Mouse (Mus musculus): ENCODE measurements around the gene Dnm2.

Dnm2 gene

DNA sequence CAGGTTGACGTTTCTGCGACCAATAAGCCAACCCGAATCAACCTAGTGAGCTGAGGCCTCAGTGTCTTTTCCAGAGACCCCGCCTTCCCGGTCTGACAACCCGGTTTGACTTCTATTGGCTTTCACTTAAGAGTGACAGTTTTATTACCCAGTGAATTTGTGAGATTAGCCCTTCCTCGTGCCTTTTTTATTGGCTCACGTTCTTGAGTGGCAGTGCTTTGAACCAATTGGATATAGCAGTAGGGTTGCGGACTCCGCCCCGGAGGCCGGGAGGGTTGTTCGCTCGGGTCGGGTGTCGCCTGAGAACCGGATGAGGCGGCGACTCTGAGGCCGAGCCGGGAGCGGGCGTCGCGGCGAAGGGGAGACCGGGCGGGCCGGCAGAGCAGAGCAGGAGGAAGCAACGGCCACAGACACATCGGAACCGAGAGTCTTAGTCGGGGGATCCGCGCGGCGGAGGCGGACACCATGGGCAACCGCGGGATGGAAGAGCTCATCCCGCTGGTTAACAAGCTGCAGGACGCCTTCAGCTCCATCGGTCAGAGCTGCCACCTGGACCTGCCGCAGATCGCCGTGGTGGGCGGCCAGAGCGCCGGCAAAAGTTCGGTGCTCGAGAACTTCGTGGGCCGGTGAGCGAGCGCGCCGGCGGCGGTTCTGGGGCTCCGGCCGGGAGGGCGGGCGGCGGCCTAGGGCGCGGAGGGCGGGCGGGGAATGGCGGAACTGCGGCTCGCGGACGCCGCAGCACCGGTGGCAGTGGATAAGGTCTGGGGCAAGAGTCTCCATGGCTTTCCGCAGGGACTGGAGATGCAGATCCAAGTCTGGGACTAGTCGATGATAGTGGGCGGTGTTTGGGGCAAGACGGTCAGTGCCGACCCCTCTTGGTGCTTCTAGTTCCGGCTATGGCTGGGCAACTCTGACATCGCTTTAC is at the start of gene Dnm2:
Gene Dnm2 (plus strand): TSS at position 278 of the 925 bp plus-strand sequence.
- TF ChIP-seq NANOG (IDR thresholded peaks at IDR 0.05; ENCODE audit: borderline replicate concordance, low read length): no peak
- Histone ChIP-seq H3K36me3 (ENCODE audit: insufficient read depth, low read length) (peaks cover 41% of the 10 kb centered on the region), H3K9me3 (ENCODE audit: low read length) (no peaks in the 10 kb centered on the region), H3K27me3 (ENCODE audit: insufficient read depth, low read length) (no peaks in the 10 kb centered on the region), H3K4me3 (replicated peaks; ENCODE audit: low read length) (peak within 1 kb of the TSS; percentile 96), H3K4me1 (replicated peaks; ENCODE audit: low read depth, low read length) (peaks cover 74% of the 10 kb centered on the region)

DNA sequence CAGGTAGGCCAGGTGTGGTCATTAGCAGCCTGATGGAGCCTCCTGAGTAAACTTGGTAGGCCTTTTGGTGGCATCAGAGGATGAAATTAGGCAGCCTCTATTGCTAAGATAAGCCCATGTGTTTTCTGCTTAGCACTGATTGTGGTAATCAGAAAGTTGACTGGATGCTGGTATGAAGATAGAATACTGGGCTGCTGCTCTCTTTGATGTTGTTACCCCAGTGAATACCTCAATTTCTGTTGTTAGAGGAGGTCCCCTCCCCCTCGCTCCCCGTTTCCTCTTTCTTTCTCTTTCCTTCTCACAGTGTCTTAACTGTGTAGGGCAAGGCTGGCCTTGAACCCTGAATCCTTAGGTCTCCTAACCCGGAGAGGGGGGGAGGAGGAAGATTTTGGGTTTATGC is 45.5 kb upstream of the Dnm2 start:
- H3K9me3 ChIP-seq (ENCODE audit: low read length): no peaks in the 10 kb centered on the region
- H3K4me1 ChIP-seq (replicated peaks; ENCODE audit: low read depth, low read length): peaks cover 93% of the 10 kb centered on the region
- H3K36me3 ChIP-seq (ENCODE audit: insufficient read depth, low read length): peaks cover 91% of the 10 kb centered on the region
- no peak for TF ChIP-seq POU5F1 (IDR thresholded peaks at IDR 0.05; ENCODE audit: borderline replicate concordance, low read length)
- TF ChIP-seq NANOG (IDR thresholded peaks at IDR 0.05; ENCODE audit: borderline replicate concordance, low read length): no peak
- no peak for TF ChIP-seq CTCF (conservative IDR thresholded peaks at IDR 0.05; ENCODE audit: low read length)
- H3K27me3 ChIP-seq (ENCODE audit: insufficient read depth, low read length): no peaks in the 10 kb centered on the region
- no peak overlapping the region; the same call in 1 of the 2 replicates for H3K4me3 ChIP-seq (replicated peaks; ENCODE audit: low read length)

DNA sequence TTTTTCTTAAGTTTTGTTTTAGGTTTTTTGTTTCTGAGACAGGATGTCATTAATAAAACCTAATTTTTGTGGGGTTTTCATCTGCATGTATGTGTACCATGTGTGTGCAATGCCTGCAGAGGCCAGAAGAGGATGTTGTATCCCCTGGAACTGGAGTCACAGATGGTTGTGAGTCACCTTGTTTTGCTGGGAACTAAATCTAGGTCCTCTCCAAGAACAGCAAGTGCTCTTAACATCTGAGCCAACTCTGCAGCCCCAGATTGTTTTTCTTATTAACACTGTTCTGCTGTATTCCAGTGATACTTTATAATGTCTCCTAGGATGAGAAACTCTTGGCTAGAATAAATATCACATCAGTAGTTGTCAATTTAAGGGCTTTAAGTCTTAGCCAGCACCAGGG is 43.8 kb upstream of the Dnm2 start:
- no peaks in the 10 kb centered on the region for H3K27me3 ChIP-seq (ENCODE audit: insufficient read depth, low read length)
- H3K4me3 ChIP-seq (replicated peaks; ENCODE audit: low read length): no peak overlapping the region
- H3K36me3 ChIP-seq (ENCODE audit: insufficient read depth, low read length): peaks cover 90% of the 10 kb centered on the region
- no peaks in the 10 kb centered on the region for H3K9me3 ChIP-seq (ENCODE audit: low read length)
- H3K4me1 ChIP-seq (replicated peaks; ENCODE audit: low read depth, low read length): peaks cover 94% of the 10 kb centered on the region
- TF ChIP-seq POU5F1 (IDR thresholded peaks at IDR 0.05; ENCODE audit: borderline replicate concordance, low read length): no peak
- TF ChIP-seq NANOG (IDR thresholded peaks at IDR 0.05; ENCODE audit: borderline replicate concordance, low read length): no peak
- no peak; the same call in 1 of the 2 replicates for TF ChIP-seq CTCF (conservative IDR thresholded peaks at IDR 0.05; ENCODE audit: low read length)

DNA sequence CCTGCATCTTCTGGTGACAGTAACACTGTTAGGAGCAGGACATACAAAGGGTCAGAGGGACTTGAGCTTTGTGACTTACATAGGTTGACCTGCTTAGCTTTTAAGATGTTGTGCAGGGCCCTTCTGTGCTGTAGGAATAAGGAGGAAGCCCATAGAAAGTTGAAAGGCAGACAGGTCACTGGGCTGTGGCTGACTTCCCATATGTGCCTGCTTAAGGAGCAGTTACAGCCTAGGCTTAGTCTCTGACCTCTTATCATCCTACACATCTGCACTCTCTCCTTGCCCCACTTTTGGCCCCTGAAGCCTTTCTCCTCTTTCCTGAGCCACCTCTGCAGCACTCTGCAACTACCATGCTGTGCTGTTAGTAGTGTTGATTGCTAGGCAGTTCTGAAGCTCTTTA is 40.7 kb upstream of the Dnm2 start:
- Histone ChIP-seq H3K4me1 (replicated peaks; ENCODE audit: low read depth, low read length) (peaks cover 90% of the 10 kb centered on the region), H3K27me3 (ENCODE audit: insufficient read depth, low read length) (no peaks in the 10 kb centered on the region), H3K36me3 (ENCODE audit: insufficient read depth, low read length) (peaks cover 95% of the 10 kb centered on the region), H3K9me3 (ENCODE audit: low read length) (no peaks in the 10 kb centered on the region), H3K4me3 (replicated peaks; ENCODE audit: low read length) (no peak overlapping the region)
- TF ChIP-seq NANOG (IDR thresholded peaks at IDR 0.05; ENCODE audit: borderline replicate concordance, low read length): no peak

DNA sequence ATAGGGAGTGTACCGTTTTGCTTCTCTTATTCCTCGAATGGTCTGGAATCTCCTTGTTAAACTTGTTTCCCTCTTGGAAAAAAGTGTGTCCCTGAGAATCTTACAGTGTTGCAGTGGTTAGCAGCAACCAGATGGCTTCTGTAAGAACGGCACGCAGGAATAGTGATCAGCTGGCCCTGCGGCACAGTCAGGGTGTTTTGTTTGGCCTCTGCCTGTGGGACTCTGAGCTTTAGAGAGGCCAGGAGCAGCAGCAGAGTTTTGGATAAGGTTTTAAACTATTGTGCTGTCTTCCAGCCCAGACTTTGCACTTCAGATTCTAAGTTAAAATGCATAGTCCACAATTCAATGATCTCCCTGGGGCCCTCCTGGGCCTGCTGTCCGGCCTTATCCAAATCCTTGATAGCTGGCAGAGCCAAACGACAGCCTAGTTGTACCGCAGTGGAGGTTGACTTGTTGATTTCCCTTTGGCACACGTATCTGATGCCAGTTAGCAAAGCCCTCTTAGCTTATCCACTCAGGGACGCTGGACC is 32.0 kb upstream of the Dnm2 start:
- Histone ChIP-seq H3K4me3 (replicated peaks; ENCODE audit: low read length) (no peak overlapping the region), H3K9me3 (ENCODE audit: low read length) (no peaks in the 10 kb centered on the region), H3K27me3 (ENCODE audit: insufficient read depth, low read length) (no peaks in the 10 kb centered on the region), H3K4me1 (replicated peaks; ENCODE audit: low read depth, low read length) (peaks cover 70% of the 10 kb centered on the region), H3K36me3 (ENCODE audit: insufficient read depth, low read length) (peaks cover 100% of the 10 kb centered on the region)
- TF ChIP-seq POU5F1 (IDR thresholded peaks at IDR 0.05; ENCODE audit: borderline replicate concordance, low read length) (no peak), NANOG (IDR thresholded peaks at IDR 0.05; ENCODE audit: borderline replicate concordance, low read length) (no peak), CTCF (conservative IDR thresholded peaks at IDR 0.05; ENCODE audit: low read length) (no peak)

DNA sequence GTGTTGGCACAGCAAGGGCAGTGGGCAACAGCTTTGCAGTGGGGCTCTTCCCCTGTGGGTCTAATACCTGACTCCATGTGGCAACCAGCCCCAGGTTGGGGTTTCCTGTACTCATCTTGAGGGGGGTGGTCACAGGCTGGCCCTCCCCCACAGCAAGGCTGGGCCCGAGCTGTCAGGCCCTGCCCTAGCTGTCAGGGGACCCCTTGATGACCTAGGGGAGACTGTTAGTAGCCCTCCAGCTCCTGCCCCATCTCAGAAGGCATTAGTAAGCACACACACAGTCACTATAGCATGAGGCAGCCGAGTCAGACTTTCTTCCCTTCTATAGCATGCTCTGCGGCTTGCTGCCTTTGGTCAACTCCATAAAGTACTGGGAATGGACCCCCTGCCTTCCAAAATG is 29.0 kb upstream of the Dnm2 start:
- Histone ChIP-seq H3K27me3 (ENCODE audit: insufficient read depth, low read length) (no peaks in the 10 kb centered on the region), H3K4me3 (replicated peaks; ENCODE audit: low read length) (no peak overlapping the region), H3K4me1 (replicated peaks; ENCODE audit: low read depth, low read length) (peaks cover 68% of the 10 kb centered on the region), H3K36me3 (ENCODE audit: insufficient read depth, low read length) (peaks cover 100% of the 10 kb centered on the region), H3K9me3 (ENCODE audit: low read length) (no peaks in the 10 kb centered on the region)
- TF ChIP-seq CTCF (conservative IDR thresholded peaks at IDR 0.05; ENCODE audit: low read length) (no peak), NANOG (IDR thresholded peaks at IDR 0.05; ENCODE audit: borderline replicate concordance, low read length) (no peak), POU5F1 (IDR thresholded peaks at IDR 0.05; ENCODE audit: borderline replicate concordance, low read length) (no peak)

DNA sequence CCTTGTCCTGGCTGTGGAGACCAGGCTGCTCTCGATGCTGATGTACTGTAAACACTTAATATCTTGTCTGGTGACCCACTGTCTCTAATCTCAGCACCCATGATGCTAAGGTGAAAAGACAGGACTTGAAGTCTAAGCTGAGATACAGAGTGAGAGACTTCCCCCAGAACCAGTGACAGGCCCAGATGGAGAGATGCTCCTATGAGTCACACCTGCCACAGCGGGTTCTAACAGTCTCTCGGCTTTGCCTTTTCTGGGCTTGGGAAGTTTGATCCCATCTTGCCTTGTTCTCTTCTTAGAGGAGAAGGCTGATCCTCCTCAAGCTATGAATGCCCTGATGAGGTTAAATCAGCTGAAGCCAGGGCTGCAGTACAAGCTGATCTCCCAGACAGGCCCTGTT is 27.5 kb upstream of the Dnm2 start:
- Histone ChIP-seq H3K4me3 (replicated peaks; ENCODE audit: low read length) (no peak overlapping the region), H3K27me3 (ENCODE audit: insufficient read depth, low read length) (no peaks in the 10 kb centered on the region), H3K36me3 (ENCODE audit: insufficient read depth, low read length) (peaks cover 100% of the 10 kb centered on the region), H3K4me1 (replicated peaks; ENCODE audit: low read depth, low read length) (peaks cover 73% of the 10 kb centered on the region), H3K9me3 (ENCODE audit: low read length) (no peaks in the 10 kb centered on the region)
- TF ChIP-seq POU5F1 (IDR thresholded peaks at IDR 0.05; ENCODE audit: borderline replicate concordance, low read length) (no peak), NANOG (IDR thresholded peaks at IDR 0.05; ENCODE audit: borderline replicate concordance, low read length) (no peak), CTCF (conservative IDR thresholded peaks at IDR 0.05; ENCODE audit: low read length) (no peak)

DNA sequence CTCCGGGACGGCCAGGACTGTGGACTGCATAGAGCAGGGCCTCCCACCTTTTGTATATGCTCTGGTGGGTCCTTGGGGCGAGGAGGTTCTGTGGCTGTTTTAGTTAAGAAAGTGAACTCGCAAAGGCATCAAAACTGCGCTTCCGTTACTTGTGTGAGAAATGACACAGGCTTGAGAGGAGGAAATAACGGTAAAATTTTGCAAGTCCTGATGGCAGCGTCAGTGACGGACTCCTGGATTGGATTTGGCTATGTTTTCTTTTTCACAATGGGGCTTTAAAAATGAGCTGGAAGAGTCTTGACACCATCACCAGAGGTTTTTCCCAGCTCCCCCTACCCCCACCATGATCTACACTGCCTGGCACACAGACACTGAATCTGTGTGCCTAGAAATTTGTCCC is 23.7 kb upstream of the Dnm2 start:
- peaks cover 80% of the 10 kb centered on the region for H3K4me1 ChIP-seq (replicated peaks; ENCODE audit: low read depth, low read length)
- TF ChIP-seq NANOG (IDR thresholded peaks at IDR 0.05; ENCODE audit: borderline replicate concordance, low read length): no peak
- no peak for TF ChIP-seq POU5F1 (IDR thresholded peaks at IDR 0.05; ENCODE audit: borderline replicate concordance, low read length)
- no peak for TF ChIP-seq CTCF (conservative IDR thresholded peaks at IDR 0.05; ENCODE audit: low read length)
- H3K9me3 ChIP-seq (ENCODE audit: low read length): no peaks in the 10 kb centered on the region
- no peaks in the 10 kb centered on the region for H3K27me3 ChIP-seq (ENCODE audit: insufficient read depth, low read length)
- peaks cover 100% of the 10 kb centered on the region for H3K36me3 ChIP-seq (ENCODE audit: insufficient read depth, low read length)
- H3K4me3 ChIP-seq (replicated peaks; ENCODE audit: low read length): no peak overlapping the region

Data from E14TG2a.4 (cell line).